Mouse (Mus musculus): ENCODE data around the gene Nmrk1. TPM values are rescaled to one million over a fixed set of nuclear protein-coding genes. Genes with fewer than 3 reads are reported as not detected.
A peak's percentile ranks its signal among the peaks of the same experiment; 100 is the strongest.

Gene Nmrk1
- total RNA-seq, 2 experiments from 2014 or later = 3.1 to 4.0 TPM

DNA sequence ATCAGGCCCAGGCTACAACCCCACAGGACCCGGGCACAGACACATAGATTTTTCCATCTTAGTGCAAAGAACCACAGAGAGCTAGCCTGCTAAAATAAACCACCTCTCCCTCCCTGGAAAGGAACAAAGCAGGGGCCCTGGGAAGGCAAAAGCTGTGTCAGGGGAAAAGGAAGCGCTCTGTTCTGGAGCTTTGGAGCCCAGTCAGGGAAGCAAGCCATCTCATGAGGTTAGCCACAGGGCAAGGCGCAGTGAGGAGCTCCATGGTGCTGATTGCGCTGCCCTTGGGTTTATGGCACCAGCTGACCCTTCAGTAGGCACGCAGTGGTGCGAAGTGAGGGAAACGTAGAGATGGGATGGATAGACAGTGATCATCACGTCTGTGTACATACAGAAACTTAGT, 22.6 kb downstream of the Nmrk1 start:
- DNase-seq = peak; percentile 16

DNA sequence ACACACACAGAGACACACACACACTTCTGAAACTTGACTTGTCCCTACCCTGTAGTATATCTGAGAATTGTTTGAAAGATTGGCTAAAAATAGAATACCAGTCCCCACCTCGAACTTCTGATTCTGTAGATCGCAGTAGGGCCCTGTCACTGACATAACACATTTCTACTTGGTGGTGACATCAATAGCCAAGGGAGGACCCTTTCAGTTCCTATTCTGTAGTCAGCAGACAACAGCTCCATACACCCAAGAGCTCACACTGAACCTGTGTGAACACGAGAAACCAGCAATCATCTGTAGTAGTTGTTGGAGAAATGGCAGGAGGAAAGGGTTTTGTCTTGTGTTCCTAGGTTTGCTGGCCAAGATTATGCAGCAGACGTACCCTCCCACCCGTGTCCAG, 23.2 kb downstream of the Nmrk1 start:
- no peak for DNase-seq

DNA sequence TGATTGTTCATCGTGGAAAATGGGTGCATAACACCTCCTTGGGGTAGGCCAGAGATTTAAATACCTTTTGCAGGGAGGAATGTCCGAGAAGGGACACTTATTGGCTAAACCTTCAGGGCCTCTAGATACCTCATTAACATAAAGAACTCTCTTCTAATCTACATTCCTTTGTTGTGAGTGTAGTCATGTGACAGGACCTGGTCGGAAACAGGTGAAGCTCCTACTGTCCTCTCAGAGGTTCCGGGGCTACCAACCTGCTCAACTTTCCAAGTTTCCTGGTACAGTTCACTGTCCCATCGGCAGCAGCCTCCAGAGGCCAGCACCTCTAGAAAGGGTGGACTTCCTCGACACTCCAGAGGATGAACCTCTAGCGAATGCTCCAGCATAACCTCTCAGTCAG, 24.2 kb downstream of the Nmrk1 start:
- no peak for DNase-seq

DNA sequence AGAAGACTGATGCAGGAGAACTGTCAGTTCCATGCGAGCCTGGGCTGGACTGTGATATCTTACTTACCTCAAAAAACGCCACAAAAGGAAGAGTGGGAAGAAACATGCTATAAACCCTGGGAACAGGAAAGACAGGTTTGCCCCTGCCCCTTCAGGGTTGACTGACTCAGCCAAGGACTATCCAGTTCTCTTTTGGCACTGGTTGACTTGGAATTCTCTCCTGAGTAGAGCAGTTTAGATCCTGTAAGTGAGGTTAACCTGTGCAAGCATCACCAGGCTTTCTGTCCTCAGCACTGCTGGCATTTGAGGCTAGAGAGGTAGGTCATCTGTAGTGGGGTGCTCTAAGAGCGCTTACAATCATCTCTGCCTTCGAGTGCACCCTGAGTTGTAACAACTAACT, 26.7 kb downstream of the Nmrk1 start:
- DNase-seq = no peak

DNA sequence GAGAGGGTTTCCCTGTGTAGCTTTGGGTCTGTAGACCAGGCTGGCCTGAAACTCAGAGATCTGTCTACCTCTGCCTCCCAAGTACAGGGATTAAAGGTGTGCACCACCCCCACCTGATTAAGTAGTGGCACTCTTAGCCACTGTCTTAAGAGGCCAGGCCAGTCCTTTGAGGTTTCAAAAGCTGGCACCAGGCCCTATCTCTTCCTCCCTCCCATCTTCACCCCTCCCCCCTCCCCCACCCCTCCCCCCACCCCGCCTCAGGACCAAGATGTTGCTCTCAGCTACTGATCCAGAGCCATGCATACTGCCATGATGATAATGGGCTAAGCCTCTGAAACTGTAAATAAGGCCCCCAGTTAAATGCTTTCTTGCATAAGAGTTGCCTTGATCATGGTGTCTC, 27.6 kb downstream of the Nmrk1 start:
- DNase-seq = no peak

DNA sequence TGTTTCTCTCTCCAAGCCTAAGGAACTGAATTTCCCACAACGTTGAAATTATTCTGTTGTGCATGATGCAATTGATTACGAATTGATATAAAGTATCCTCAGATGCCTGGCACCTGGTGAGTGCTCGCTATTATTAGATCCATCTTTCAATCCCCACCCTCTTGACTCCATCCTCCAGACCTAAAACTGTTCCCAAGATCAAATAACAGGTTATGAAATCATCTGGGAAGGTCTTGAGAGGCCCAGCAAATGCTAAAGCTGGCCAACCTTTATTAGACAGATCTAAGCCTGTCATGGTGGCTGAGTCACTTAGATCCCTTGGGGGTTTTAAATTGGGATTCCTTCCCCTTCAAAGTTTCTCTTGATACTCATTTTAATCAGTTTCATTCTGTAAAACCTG, 28.7 kb downstream of the Nmrk1 start:
- no peak for DNase-seq

DNA sequence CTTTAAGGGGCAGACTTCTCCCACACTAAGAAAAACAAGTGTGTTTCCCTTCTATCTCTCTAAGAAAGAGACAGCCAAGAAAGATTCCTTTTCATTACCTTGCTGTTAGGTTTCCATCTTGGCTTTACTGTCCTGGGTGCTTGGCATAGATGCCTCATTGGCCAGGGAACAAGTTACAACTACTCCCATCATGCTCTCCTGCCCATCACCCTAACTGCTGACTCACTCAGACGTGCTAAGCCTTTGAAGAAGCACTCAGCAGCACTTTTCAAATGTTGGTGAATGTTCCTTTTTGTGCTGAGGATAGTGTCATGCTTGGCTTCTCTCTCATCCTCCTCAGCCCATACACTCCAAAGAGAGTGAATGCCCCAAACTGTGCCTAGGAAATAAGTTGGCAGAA, 29.9 kb downstream of the Nmrk1 start:
- no peak for DNase-seq

DNA sequence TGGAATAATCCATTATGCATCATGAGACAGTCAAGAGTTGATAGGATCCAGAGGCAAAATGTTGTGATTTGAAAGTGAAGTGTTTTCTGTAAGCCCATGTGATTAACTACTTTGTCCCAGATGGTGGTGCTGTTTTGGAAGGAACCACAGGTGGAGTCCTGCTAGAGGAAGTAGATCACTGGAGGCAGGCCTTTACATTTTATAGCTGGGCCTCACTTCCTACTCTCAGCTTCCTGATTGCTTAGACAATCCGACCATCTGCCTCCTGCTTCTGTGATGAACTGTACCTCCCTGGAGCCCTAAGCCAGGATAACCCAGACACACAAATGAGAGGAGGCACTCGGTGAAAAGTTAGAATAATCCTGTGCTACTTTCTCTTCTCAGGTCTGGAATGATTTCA, 32.2 kb downstream of the Nmrk1 start:
- no peak for DNase-seq

DNA sequence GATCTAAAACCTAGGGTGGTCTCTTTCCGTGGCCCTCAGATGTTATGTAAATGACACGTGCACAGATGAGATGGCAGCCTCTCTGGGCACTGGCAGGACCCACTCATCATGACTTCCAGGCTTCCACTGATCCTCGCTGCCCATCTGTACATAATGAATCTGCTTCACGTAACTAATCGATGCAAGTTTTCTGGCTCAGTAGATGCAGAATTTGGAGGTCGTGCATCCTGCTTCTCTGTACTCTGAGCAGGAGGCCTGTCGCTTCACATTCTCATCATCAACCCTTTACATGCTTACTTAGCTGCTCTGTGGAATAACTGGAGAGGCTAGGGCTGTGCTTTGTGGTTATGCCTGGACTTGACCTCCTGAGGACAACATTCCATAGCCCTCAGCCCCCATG, 35.2 kb downstream of the Nmrk1 start:
- no peak for DNase-seq

DNA sequence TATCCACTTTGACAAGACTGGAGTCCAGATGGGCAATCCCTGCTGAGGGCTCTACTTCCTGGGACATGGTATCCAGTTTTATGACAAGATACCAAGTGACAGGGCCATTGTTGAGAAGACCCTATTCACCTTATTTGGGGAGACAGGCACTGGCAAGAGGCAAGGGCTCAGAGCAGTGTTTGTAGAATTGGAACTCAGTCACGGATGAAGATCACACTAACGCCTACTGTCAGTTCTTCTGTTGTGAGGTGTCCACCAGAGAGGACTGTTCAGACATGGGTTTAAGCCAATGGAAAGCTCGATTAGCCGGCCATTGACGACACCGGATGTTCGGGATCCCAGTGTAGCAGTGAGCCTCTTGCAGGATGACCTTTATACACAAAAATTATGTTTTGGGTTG, 37.8 kb downstream of the Nmrk1 start:
- DNase-seq = no peak

DNA sequence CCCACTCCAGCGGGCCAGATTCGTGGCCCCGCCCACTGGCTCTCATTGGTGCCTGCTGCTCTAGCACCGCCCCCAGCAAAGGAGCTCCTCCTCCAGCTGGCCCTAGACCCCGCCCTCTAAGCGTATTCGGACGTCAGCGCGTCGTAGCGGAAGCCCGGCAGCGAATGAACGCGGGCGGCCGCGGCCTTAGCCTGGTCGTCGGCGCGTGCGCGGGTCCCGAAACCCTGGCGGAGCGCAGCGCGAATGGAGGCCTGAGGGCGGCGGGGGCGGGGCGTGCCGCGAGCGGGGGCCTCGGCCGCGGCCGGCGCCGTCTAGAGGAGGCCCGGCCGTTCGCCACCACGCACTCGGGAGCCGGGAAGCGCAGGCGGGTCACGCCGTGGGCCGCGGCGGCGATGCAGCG, 38.9 kb downstream of the Nmrk1 start, which contains the start of gene Carnmt1:
Gene Carnmt1 (plus strand): TSS at position 157 of the 400 bp plus-strand sequence.
- DNase-seq = peak; percentile 99

DNA sequence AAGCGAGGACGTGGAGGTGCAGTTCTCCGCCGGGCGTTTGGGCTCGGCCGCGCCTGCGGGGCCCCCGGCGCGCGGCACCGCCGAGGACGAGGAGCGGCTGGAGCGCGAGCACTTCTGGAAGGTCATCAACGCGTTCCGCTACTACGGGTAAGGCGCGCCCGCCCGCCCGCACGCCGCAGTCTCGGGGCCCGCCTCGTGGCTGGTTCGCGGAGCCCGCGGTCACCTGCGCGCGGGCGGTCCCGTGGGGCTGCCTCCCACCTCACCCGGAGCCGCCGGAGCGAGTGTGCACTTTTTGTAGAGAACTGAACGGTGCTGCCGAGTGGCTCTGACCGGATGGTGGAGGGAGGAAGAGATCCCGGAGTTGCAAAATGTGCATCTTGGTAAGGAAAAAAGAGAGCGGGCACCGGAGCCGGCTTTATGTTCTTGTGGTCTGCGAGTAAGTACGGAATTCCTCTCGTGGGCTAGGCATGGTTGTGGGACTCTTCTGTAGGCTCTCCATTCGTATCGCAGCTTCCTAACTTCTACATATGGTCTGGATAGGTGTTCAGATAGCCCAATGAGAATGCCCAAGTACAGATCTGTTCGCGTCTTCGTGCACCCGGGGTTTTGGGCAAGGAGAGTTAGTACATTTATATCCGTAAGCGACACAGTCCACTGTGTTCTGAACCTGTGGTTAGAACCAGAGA, 39.4 kb downstream of the Nmrk1 start:
- peak; percentile 57 for DNase-seq

DNA sequence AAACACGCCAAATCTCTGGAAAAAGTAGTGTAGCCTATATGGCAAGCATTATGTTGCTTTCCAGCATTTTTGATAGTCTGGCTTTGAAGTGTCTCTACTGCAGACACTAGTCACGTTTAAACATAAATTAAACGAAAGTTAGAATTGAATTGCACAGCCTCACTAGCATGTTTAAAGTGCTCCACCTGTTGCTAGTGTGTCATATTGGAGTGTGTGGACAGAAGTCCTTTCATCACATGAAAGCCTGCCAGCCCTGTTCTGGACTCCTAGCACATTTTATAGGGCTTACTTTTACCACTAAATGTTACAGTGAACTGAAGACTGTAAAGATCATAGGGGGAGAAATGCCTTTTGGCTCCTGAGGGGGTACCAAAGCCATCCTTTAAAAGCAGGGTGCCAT, 40.7 kb downstream of the Nmrk1 start:
- no peak for DNase-seq

DNA sequence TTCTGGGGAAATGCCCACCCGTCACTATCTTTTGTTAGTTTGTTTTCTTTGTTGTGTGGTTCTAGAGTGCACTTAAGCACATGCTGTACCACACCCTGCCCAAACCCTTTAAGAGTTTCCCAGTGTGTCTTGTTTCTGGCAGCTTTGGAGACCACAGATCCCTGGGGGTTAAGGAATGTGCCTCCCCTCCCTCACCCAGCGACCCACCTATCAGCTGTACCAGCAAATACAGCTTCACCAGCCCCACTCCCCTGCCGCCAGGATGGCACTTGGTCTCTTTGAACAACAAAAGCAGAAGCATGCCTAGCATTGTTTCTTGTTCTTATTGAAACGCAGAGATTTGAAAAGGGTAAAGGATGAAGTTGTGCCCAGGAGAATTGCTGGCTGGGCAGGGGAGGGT, 41.4 kb downstream of the Nmrk1 start:
- no peak for DNase-seq

DNA sequence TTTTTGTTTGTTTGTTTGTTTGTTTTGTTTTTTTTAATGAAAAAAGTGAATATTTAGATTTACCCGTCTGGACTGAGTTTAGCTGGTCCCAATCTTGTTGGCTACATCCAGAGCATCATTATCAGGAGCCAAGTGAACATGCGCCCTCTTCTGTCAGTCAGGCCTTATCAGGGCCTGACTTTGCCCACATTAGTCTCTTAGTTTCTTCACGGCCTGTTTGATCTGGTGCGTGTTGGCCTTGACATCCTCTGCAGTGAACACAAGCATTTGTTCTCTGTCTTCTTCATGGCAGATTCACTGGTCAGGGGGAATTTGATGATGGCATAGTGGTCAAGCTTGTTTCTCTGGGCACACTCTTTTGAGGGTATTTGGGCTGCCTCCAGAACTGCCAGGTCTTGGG, 50.4 kb downstream of the Nmrk1 start:
- DNase-seq = no peak

DNA sequence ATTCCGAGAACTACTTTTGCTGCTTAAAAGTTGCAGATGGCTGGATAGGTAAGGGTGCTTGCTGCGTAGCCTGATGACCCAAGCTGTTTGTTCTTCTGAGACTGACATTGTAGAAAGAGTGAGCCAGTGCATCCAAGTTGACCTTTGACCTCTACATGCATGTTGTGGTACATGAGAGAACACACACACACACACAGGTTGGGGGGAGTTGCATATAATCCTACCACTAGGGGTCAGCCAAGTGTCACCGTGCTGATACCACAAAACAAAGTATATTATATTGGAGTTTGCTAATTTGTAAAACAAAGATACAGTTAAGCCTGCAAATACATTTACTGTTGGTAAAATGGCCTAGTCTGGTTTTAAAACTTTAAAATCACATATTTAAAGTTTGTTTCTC, 55.8 kb downstream of the Nmrk1 start:
- peak; percentile 19 for DNase-seq

DNA sequence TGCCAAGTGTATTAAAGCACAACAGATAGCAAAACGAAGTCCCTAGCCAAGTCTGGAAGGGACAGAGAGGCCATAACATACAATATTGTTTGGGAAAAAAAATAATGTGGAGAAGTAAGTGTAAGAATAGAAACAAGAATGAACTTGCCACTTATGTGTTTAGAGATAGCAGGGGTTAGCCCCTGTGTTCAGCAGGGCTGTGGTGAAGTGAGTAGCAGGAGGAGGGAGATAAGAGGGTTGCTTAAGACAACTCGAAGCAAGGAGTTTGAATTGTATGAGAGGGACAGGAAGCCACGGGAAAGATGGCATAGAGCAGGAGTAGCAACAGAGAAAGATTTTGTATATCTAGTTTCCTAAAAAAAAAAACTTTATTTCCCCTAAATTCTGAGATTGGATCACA, 60.4 kb downstream of the Nmrk1 start:
- DNase-seq = no peak

DNA sequence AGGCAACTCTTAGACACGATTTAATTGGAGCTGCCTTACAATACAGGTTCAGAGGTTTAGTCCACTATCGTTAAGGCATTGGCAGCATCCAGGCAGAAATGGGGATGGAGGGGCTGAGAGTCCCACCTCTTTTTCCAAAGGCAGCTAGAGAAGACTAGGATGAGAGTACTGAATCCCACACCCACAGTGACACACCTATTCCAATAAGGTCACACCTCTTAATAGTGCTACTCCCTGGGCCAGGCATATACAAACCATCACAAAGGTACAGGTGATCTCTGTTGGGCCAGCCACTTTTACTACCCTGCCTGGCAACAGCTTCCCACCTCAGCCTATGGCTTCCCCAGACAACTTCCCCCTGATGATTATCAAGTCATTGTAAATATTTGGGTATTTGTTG, 61.0 kb downstream of the Nmrk1 start:
- DNase-seq = no peak

DNA sequence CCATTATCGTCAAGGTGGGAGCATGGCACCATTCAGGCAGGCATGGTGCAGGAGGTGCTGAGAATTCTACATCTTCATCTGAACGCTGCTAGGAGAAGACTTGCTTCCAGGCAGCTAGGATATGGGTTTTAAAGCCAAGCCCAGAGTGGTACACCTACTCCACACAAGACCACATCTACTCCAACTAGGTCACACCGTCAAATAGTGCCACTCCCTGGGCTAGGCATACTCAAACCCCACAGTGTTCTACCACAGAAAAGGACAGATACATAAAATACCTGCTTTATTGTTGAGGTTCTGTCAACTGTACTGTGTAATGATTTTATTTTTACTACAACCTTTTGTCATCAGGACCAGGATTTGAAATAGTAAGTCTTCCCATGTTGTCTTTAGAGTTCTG, 63.4 kb downstream of the Nmrk1 start:
- DNase-seq = no peak

DNA sequence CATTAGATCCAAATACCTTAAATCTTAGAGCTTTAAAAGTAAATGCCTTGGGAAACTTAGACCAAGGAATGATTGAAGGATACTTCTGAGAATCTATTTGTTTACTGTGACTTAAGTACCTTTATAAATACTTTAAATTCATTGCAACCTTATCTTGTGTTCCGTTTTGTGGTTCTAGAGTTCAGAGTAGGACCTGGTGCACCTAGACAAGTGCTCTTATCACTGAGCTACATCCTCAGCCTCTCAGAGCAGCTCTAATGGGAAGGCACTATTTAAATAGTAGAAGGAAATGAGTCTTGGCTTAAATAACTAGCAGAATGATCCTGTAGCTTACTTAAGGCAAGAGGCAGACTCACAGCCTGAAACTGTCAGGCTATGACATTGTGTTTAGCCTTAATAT, 63.8 kb downstream of the Nmrk1 start:
- no peak for DNase-seq
